Mouse (Mus musculus) lung, adult 2 months (tissue): Measurements from ENCODE around the gene Snrnp25.

ENCODE experiments used
- CTCF ChIP-seq: fragments of 200-500 bp; IDR thresholded peaks from 2 replicates; pipeline ENCODE4 v1.5.1; 2011; ENCODE audit warnings: mild to moderate bottlenecking, low read length, control low read depth; ENCODE audit not compliant: insufficient read depth
- POLR2A ChIP-seq: fragments of 200-500 bp; IDR thresholded peaks from 2 replicates; pipeline ENCODE4 v1.6.1; 2011; ENCODE audit warnings: low read depth, mild to moderate bottlenecking, control low read depth, low read length, borderline replicate concordance; ENCODE audit errors: extremely low read depth

DNA sequence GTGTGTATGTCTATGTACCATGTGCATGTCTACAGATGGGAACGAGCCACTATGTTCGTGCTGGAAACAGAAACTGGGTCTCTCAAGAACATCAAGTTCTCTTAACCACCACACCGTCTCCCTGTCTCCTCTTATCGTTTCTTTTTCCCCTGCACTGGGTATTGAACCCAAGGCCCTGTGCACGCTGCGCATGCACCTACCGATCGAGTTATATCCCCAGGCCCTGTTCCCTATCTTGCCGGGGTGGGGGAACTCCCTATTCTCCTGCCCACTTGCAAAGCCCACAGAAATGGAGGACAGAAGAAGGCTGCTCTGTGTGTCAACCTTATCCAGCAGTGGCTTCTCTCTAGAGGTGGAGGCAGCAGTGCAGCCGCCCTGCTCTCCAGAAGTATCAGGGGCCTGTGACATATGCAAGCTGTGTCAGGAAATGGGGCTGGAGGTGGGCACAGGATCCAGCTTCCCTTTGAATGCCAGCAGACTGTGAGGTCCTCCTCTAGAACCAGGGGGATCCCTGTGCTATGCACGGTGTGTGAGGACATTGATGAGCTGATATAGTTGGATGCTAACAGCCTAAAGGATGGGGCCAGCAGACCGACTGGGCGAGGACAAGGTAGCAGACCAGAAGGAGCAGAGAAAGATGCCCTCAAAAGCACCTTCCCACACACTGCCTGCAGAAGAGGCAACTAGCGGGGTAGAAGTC is 6.8 kb upstream of the Snrnp25 start:
- TF ChIP-seq CTCF, result no peak
- TF ChIP-seq POLR2A, result no peak
